Mouse (Mus musculus): Measurements from ENCODE around the gene Inpp5b.

GRCm38 (mm10) chr4:124700248-124700971 is 41.2 kb upstream of the Inpp5b start, which contains the start of gene Fhl3:
- TF ChIP-seq CTCF (IDR thresholded peaks at IDR 0.05; ENCODE audit: low read depth, low read length) (no peak), EP300 (IDR thresholded peaks at IDR 0.05; ENCODE audit: insufficient read depth, low read depth, low read length) (0 out of 2 replicates have a peak, but pooled peaks have one; percentile 35), POLR2A (IDR thresholded peaks at IDR 0.05; ENCODE audit: insufficient read depth, low read length) (no peak)
